Mouse (Mus musculus) ES-CJ7 (cell line): ENCODE measurements around the gene Tbx19.
A peak's percentile ranks its signal among the peaks of the same experiment; 100 is the strongest.

ENCODE experiments used
- DNase-seq: peaks from one replicate; pipeline ENCODE4 v3.0.0; 2011; ENCODE audit warnings: low read depth, low spot score

The Tbx19 gene

GRCm38 (mm10) chr1:165184178-165184577 is 23.6 kb upstream of the Tbx19 start:
- DNase-seq, result no peak

- no peak for DNase-seq
These were observed 22.8 kb upstream of the Tbx19 start for GRCm38 (mm10) chr1:165183400-165183799.

- DNase-seq, result no peak
These were observed 18.7 kb upstream of the Tbx19 start for GRCm38 (mm10) chr1:165179321-165179720.

GRCm38 (mm10) chr1:165178075-165178474 is 17.5 kb upstream of the Tbx19 start:
- DNase-seq, result no peak

- peak; percentile 50 for DNase-seq
These were observed 13.6 kb upstream of the Tbx19 start for GRCm38 (mm10) chr1:165174059-165174616.

- no peak for DNase-seq
These were observed 10.7 kb upstream of the Tbx19 start for GRCm38 (mm10) chr1:165171277-165171676.

- no peak for DNase-seq
These were observed 9.6 kb upstream of the Tbx19 start for GRCm38 (mm10) chr1:165170157-165170556.

DNA sequence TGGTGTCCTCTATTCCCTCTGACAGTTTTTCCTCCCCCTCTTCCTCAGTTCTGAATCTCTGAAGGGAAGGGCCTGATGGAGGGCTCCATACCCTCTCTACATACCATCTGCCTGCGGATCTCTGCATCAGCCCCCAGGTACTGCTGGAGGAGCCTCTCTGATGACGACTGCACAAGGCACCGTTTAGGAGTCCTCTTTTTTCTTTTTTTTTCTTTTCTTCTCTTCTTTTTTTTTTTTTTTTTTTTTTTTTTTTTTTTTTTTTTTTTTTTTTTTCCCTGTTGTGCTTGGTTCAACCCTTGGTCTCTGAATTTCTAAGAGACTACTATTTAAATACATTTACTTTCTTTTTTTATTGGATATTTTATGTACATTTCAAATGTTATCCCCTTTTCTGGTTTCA is 8.9 kb upstream of the Tbx19 start:
- no peak for DNase-seq

- no peak for DNase-seq
These were observed 4.3 kb upstream of the Tbx19 start for GRCm38 (mm10) chr1:165164920-165165319.

- no peak for DNase-seq
These were observed 1.7 kb downstream of the Tbx19 start for GRCm38 (mm10) chr1:165158841-165159240.

DNA sequence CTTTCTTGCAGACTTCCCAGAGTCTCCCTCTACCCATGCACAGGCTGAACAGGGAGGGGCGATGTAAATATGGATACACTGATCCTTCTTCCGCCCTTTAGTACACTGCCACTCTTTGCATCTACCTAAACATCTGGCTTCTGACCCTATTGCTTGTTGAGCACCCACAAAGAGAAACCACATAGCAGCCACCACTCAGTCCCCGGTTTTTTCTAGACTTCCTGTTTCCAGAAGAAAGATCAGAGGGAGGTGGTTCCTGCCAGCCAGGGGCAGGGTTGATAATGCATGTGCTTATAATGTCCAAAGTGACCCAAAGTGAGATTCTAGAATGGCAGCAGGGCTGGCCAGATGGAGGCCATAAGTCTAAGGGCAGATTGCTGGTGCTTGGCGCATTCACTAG is 6.4 kb downstream of the Tbx19 start:
- DNase-seq, result no peak

GRCm38 (mm10) chr1:165151216-165151615 is 9.4 kb downstream of the Tbx19 start:
- no peak for DNase-seq

DNA sequence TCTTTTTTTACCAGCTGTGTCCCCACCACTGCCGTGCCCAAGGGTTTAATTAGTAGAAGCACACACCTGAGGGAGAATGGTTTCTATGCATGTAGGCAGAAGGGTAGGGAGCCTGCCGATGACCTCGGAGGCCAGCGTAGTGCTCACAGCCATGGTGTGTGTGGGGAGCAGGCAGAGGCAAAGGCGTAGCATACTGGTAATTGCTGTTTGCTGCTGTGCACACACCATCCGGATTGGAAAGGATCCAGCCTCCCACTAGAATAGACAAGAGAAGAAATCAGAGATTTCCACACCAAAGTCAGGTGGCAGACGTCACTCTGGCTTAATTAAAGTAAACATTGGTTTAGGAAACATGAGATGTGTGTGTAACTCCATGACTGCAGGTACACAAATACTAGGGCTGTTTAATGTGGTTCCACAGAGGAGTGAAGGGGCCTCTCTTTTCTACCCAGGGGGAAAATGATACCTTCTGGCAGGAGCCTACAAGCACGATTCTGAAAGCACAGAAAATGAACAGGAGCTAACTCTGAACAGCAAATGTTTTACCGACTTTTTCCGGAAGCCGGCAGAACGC is 18.1 kb downstream of the Tbx19 start:
- no peak for DNase-seq

GRCm38 (mm10) chr1:165140227-165140626 is 20.3 kb downstream of the Tbx19 start:
- DNase-seq, result no peak

- DNase-seq, result no peak
These were observed 26.7 kb downstream of the Tbx19 start for GRCm38 (mm10) chr1:165133858-165134257.

DNA sequence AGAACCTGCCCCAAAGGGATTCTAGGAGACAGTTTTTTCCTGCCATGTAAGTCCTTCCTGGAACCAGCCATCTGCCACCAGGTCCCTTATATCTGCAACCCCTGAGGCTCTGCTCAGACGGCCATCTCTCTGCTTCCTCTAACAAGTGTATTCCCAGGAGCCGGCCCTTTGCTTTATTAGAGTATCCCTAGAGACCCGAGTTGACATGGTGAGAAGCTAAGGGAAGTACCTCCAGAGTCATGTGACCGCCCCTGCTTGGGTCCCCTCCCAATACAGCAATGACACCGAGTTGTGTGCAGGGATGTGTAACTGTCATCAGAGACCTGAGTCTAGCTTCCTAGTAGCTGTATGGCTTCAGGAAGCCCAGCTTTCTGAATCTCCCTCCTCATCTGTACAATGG is 27.3 kb downstream of the Tbx19 start:
- DNase-seq, result no peak

DNA sequence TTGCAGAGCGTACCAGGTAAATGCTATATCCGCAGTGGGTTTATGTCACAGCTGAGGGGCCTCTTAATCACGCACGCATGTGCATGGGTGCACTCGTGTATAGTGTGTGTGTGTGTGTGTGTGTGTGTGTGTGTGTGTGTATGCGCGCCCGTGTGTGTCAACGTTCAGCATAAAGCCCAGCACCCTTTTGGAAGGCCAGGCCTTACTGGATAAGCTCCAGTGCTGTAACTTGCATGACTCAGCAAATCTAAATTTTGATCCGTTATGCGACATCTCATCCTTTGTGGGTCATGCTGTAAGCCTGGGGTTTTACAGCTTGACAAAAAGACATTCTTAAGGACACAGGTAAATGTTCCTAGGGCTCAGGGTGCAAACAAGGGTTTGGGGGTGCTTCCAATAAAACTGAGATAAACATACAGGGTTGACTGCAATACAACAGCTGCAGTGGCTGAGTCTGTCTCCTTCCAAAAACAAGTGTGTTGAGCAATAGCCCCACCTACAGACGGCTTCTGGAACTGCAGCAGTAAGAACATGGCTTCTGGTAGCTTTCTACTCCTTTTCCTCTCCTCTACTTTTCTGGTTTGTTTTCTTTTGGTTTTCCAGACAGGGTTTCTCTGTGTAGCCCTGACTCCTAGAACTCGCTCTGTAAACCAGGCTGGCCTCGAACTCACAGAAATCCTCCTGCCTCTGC is 28.2 kb downstream of the Tbx19 start:
- peak; percentile 91 for DNase-seq

DNA sequence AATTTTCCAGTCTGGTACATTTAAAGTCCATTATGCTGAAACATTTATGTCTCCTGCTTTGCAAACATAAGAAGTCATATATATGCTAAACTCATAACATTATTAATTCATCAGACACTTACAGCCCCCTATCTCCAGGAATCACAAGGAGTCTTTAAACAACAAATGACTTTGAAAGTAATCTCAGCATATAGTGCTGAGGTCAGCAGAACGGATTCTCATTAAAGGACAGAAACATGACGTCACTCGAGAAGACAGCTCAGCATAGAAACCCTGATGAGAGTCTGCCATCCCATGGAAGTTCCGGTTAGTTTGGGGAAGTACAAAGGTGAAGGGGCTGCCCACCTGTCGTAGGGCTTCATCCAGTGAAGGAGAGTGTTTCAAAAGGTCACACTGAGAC is 31.0 kb downstream of the Tbx19 start:
- no peak for DNase-seq

DNA sequence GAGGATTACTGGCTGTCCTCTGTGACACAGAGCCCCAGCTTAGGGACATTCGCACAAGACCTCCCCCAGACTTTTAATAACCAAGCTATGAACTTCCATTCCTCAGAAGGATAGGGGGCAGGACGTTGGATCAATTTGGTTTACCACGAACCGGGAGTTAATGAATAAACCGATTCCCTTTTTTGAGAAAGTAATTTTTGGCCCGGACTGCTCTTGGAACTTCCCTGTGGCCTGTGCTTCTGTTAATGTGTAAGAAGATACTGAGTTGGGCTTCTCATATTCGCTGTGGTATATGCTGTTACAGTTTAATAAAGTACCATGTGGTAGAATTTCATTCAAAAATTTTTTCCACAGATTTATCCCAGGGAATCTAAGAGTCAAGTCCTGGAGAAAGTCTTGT is 39.5 kb downstream of the Tbx19 start:
- DNase-seq, result no peak

GRCm38 (mm10) chr1:165120349-165120898 is 40.1 kb downstream of the Tbx19 start:
- DNase-seq, result peak; percentile 85

DNA sequence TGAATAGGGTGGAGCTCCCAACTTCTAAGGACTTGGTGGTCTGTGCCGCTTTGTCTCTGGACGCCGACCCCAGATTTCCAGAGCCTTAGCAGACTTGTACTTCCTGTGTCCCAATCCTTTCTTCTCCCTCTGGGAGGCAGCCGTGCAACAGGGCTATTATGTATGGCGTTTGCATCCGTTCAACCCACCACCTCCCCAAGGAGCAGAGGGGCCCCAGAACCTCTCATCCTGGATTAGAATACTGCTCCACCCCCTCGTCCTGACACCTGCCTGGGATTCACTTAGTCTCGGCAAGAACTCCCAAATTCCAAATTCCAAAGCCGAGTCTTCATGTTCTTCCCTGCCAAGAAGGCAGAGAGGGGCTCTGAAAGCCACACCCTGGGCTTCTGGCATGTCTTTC is 40.8 kb downstream of the Tbx19 start:
- peak; percentile 44 for DNase-seq

DNA sequence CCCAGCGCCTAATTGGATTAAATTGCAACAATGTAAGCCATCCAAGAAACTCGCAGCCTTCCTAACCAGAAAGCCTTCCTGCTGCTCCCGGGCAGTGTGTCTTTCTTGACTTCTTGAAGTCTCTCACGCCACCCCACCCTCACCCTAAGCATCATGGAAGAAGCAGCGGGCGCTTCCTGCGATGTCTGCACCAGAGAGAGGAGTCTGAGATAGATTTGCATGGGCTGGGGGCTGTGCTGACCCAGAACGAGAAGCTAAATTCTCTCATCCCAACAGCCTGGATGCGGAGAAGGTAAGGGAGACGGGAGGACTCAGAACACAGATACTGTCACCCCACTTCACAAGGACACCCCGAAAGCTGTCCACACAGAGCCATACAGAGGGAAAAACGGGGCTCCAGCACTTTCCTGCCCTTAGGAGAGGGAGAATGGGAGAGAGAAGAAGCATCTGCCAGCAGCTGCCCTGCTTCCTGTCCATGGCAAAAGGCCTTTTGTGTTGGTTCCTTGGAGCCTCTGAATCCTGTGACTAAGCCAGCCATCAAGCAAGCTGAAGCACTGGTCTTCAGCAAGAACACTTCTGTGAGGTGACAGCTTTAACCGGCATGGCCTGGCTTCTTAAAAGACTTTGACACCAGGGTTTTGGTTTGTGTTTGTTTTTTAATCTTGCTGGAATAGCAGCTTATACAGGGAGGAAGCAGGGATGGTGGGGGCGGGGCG is 41.4 kb downstream of the Tbx19 start:
- DNase-seq, result no peak
